Mouse (Mus musculus) liver, embryonic 14.5 days (tissue): ENCODE data around the gene Zfp658.

ENCODE experiments used
- CTCF ChIP-seq: IDR thresholded peaks from 2 replicates; pipeline ENCODE4 v1.5.1; 2016; ENCODE audit warnings: antibody characterized with exemption, low read depth, control low read depth
- EP300 ChIP-seq: IDR thresholded peaks from 2 replicates; pipeline ENCODE4 v1.6.1; 2016; ENCODE audit warnings: antibody characterized with exemption, low read depth

GRCm38 (mm10) chr7:43580526-43580925, 18.5 kb downstream of the Zfp658 start:
- TF ChIP-seq CTCF: no peak
- TF ChIP-seq EP300: no peak
